Mouse (Mus musculus): Measurements from ENCODE around the gene Pex11b. TPM values are rescaled to one million over a fixed set of nuclear protein-coding genes. Genes with fewer than 3 reads are reported as not detected.
"Not testable (repeated sequence)": the region's sequence is repeated elsewhere in the genome, so short reads cannot be mapped to it uniquely, and the experiment has no call there.

Pex11b gene
- polyA plus RNA-seq, 1 experiment: 0.24 TPM

GRCm38 (mm10) chr3:96679159-96679674 is 44.0 kb downstream of the Pex11b start:
- Histone ChIP-seq H3K36me3 (ENCODE audit: control insufficient read depth) (no peaks in the 10 kb centered on the region), H3K27me3 (ENCODE audit: control insufficient read depth) (peaks cover 21% of the 10 kb centered on the region), H3K4me3 (replicated peaks) (no peak overlapping the region), H3K9me3 (ENCODE audit: control insufficient read depth, low read length) (no peaks in the 10 kb centered on the region), H3K4me1 (ENCODE audit: control insufficient read depth) (peaks cover 17% of the 10 kb centered on the region)
- no peak for TF ChIP-seq GATA1 (IDR thresholded peaks at IDR 0.05; ENCODE audit: low read length)
- TF ChIP-seq TAL1 (IDR thresholded peaks at IDR 0.05; ENCODE audit: low read length): no peak

- Histone ChIP-seq H3K36me3 (ENCODE audit: control insufficient read depth) (no peaks in the 10 kb centered on the region), H3K27me3 (ENCODE audit: control insufficient read depth) (peaks cover 33% of the 10 kb centered on the region), H3K4me3 (replicated peaks) (no peak overlapping the region), H3K9me3 (ENCODE audit: control insufficient read depth, low read length) (no peaks in the 10 kb centered on the region), H3K4me1 (ENCODE audit: control insufficient read depth) (peaks cover 20% of the 10 kb centered on the region)
- TF ChIP-seq GATA1 (IDR thresholded peaks at IDR 0.05; ENCODE audit: low read length) (no peak), TAL1 (IDR thresholded peaks at IDR 0.05; ENCODE audit: low read length) (no peak)
Measured at GRCm38 (mm10) chr3:96680269-96680956, 45.2 kb downstream of the Pex11b start.

DNA sequence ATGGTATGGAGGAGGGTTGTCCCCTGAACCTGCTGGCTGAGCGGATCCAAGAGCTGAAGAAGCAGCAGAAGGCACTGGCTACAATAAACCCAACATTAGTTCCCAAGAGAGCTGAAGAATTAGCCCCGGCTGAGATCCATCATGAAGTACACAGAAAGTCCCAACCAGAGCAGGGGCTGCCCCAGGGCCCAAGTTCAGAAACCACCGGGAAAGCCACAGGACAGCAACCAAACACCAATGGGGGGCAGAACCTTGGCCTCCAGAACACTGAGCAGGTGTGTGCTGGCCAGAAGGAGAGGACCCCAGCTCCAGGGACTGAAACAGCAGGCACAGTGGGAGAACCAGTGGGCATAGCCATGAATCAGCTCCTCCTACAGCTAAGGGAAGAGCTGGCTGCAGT is 48.3 kb downstream of the Pex11b start:
- Histone ChIP-seq H3K9me3 (ENCODE audit: control insufficient read depth, low read length) (no peaks in the 10 kb centered on the region), H3K4me1 (ENCODE audit: control insufficient read depth) (peaks cover 20% of the 10 kb centered on the region), H3K27me3 (ENCODE audit: control insufficient read depth) (peaks cover 50% of the 10 kb centered on the region), H3K4me3 (replicated peaks) (no peak overlapping the region), H3K36me3 (ENCODE audit: control insufficient read depth) (no peaks in the 10 kb centered on the region)
- TF ChIP-seq GATA1 (IDR thresholded peaks at IDR 0.05; ENCODE audit: low read length) (no peak), TAL1 (IDR thresholded peaks at IDR 0.05; ENCODE audit: low read length) (no peak)

- TF ChIP-seq GATA1 (IDR thresholded peaks at IDR 0.05; ENCODE audit: low read length) (no peak), TAL1 (IDR thresholded peaks at IDR 0.05; ENCODE audit: low read length) (no peak)
- no peaks in the 10 kb centered on the region for H3K9me3 ChIP-seq (ENCODE audit: control insufficient read depth, low read length)
- peaks cover 12% of the 10 kb centered on the region for H3K4me1 ChIP-seq (ENCODE audit: control insufficient read depth)
- H3K27me3 ChIP-seq (ENCODE audit: control insufficient read depth): peaks cover 56% of the 10 kb centered on the region
- H3K36me3 ChIP-seq (ENCODE audit: control insufficient read depth): no peaks in the 10 kb centered on the region
- no peak overlapping the region for H3K4me3 ChIP-seq (replicated peaks)
Measured at GRCm38 (mm10) chr3:96684151-96684821, 49.1 kb downstream of the Pex11b start.

- Histone ChIP-seq H3K27me3 (ENCODE audit: control insufficient read depth) (peaks cover 59% of the 10 kb centered on the region), H3K4me3 (replicated peaks) (no peak overlapping the region), H3K4me1 (ENCODE audit: control insufficient read depth) (peaks cover 8% of the 10 kb centered on the region), H3K36me3 (ENCODE audit: control insufficient read depth) (no peaks in the 10 kb centered on the region), H3K9me3 (ENCODE audit: control insufficient read depth, low read length) (no peaks in the 10 kb centered on the region)
- TF ChIP-seq GATA1 (IDR thresholded peaks at IDR 0.05; ENCODE audit: low read length): no peak
- no peak for TF ChIP-seq TAL1 (IDR thresholded peaks at IDR 0.05; ENCODE audit: low read length)
Measured at GRCm38 (mm10) chr3:96684822-96685156, 49.6 kb downstream of the Pex11b start.

DNA sequence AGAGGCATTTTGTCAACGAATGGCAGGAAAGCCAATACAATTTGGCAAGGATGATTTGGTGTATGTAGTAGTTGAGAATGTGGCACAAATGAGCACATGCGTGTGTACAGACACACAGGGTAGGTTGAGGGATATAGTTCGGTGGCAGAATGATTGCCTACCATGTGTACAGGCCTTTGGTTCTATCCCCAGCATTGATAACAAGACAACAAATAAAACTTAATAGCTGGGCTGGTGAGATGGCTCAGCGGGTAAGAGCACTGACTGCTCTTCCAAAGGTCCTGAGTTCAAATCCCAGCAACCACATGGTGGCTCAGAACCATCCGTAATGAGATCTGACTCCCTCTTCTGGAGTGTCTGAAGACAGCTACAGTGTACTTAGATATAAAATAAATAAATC is 50.9 kb downstream of the Pex11b start:
- peaks cover 63% of the 10 kb centered on the region for H3K27me3 ChIP-seq (ENCODE audit: control insufficient read depth)
- not testable (repeated sequence) for H3K36me3 ChIP-seq (ENCODE audit: control insufficient read depth); H3K4me1 ChIP-seq (ENCODE audit: control insufficient read depth); H3K4me3 ChIP-seq (replicated peaks); H3K9me3 ChIP-seq (ENCODE audit: control insufficient read depth, low read length)

GRCm38 (mm10) chr3:96688854-96689253 is 53.7 kb downstream of the Pex11b start:
- no peak for TF ChIP-seq TAL1 (IDR thresholded peaks at IDR 0.05; ENCODE audit: low read length)
- TF ChIP-seq GATA1 (IDR thresholded peaks at IDR 0.05; ENCODE audit: low read length): no peak
- H3K27me3 ChIP-seq (ENCODE audit: control insufficient read depth): peaks cover 50% of the 10 kb centered on the region
- H3K36me3 ChIP-seq (ENCODE audit: control insufficient read depth): no peaks in the 10 kb centered on the region
- H3K9me3 ChIP-seq (ENCODE audit: control insufficient read depth, low read length): no peaks in the 10 kb centered on the region
- no peak overlapping the region for H3K4me3 ChIP-seq (replicated peaks)
- H3K4me1 ChIP-seq (ENCODE audit: control insufficient read depth): peaks cover 3% of the 10 kb centered on the region; the same call in 1 of the 2 replicates

DNA sequence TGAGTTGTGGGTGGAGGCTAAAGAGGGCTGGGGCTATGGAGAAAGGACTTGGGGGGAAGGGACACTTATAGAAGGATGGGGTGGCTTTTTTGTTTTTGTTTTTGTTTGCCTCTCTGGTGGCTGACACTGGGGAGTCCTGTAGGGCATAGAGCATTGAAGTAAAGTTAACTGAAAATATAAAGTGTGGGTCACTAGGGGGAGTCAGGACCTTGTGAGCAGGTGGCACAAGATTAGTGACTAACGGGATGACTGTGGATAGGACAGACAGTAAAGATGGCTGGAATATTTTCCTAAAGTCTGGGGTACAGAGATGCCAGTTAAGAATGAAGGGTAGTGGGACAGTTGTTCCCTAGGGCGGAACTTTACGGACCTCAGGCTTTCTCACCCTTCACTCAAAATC is 55.1 kb downstream of the Pex11b start:
- Histone ChIP-seq H3K4me3 (replicated peaks) (no peak overlapping the region), H3K36me3 (ENCODE audit: control insufficient read depth) (no peaks in the 10 kb centered on the region), H3K9me3 (ENCODE audit: control insufficient read depth, low read length) (no peaks in the 10 kb centered on the region), H3K4me1 (ENCODE audit: control insufficient read depth) (no peaks in the 10 kb centered on the region), H3K27me3 (ENCODE audit: control insufficient read depth) (peaks cover 36% of the 10 kb centered on the region)
- TF ChIP-seq GATA1 (IDR thresholded peaks at IDR 0.05; ENCODE audit: low read length): no peak

DNA sequence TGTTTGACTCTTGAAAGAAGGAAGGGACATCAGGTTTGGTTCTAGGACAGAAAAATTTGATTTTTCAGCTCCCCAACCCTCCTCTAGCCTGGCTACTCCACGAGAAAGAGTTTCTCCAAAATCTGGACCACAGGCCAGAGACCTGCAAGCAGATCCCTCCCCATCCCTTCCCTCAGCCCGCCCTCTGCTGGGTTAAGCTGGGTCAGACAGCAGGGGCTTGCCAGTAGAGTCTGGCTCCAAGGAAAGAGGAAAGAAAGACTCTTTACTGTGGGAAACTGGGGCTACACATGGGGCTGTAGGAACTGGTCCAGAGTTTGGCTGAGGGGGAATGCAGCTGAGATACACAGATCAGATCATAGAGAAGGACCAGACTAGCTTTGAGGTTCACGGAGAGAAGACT is 57.3 kb downstream of the Pex11b start:
- Histone ChIP-seq H3K9me3 (ENCODE audit: control insufficient read depth, low read length) (no peaks in the 10 kb centered on the region), H3K36me3 (ENCODE audit: control insufficient read depth) (no peaks in the 10 kb centered on the region), H3K27me3 (ENCODE audit: control insufficient read depth) (peaks cover 29% of the 10 kb centered on the region), H3K4me3 (replicated peaks) (no peak overlapping the region), H3K4me1 (ENCODE audit: control insufficient read depth) (peaks cover 17% of the 10 kb centered on the region)
- TF ChIP-seq TAL1 (IDR thresholded peaks at IDR 0.05; ENCODE audit: low read length) (no peak), GATA1 (IDR thresholded peaks at IDR 0.05; ENCODE audit: low read length) (no peak)
